Mouse (Mus musculus) splenic B cell, adult 2 months (primary cell): ENCODE results near the gene Insrr.
A peak's percentile ranks its signal among the peaks of the same experiment; 100 is the strongest.

Source experiments
- DNase-seq: peaks from one replicate; pipeline ENCODE4 v3.0.0-alpha.2; 2011; ENCODE audit warnings: low read depth, low spot score
- H3K27me3 ChIP-seq: 2 replicates; pipeline ENCODE4 v1.6.1; 2012; ENCODE audit warnings: mild to moderate bottlenecking, low read length, moderate library complexity, mixed read lengths; ENCODE audit not compliant: control insufficient read depth, poor library complexity, insufficient read depth, severe bottlenecking
- H3K36me3 ChIP-seq: 2 replicates; pipeline ENCODE4 v1.6.1; 2012; ENCODE audit warnings: mild to moderate bottlenecking, low read length, moderate library complexity, mixed read lengths; ENCODE audit not compliant: control insufficient read depth, poor library complexity, insufficient read depth, severe bottlenecking

Insrr gene

GRCm38 (mm10) chr3:87765631-87766283, 31.0 kb upstream of the Insrr start:
- no peak for DNase-seq
- Histone ChIP-seq H3K36me3 (no peaks in the 10 kb centered on the region), H3K27me3 (no peaks in the 10 kb centered on the region)

GRCm38 (mm10) chr3:87766284-87766667, 30.5 kb upstream of the Insrr start:
- Histone ChIP-seq H3K27me3 (no peaks in the 10 kb centered on the region), H3K36me3 (no peaks in the 10 kb centered on the region)
- no peak for DNase-seq

- Histone ChIP-seq H3K27me3 (no peaks in the 10 kb centered on the region), H3K36me3 (no peaks in the 10 kb centered on the region)
- DNase-seq: peak; percentile 22
Observed at GRCm38 (mm10) chr3:87767764-87768163, 29.0 kb upstream of the Insrr start.

- DNase-seq: no peak
- no peaks in the 10 kb centered on the region for H3K27me3 ChIP-seq
- no peaks in the 10 kb centered on the region for H3K36me3 ChIP-seq
Observed at GRCm38 (mm10) chr3:87768431-87768830, 28.3 kb upstream of the Insrr start.

- peak; percentile 85 for DNase-seq
Observed at GRCm38 (mm10) chr3:87768844-87769243, 27.9 kb upstream of the Insrr start.

GRCm38 (mm10) chr3:87769506-87769905, 27.2 kb upstream of the Insrr start:
- no peak for DNase-seq
- no peaks in the 10 kb centered on the region for H3K36me3 ChIP-seq
- no peaks in the 10 kb centered on the region for H3K27me3 ChIP-seq

More at GRCm38 (mm10) chr3:87768844-87769243, 27.9 kb upstream of the Insrr start:
- H3K27me3 ChIP-seq: no peaks in the 10 kb centered on the region
- H3K36me3 ChIP-seq: no peaks in the 10 kb centered on the region

- peak; percentile 87 for DNase-seq
- Histone ChIP-seq H3K36me3 (no peaks in the 10 kb centered on the region), H3K27me3 (no peaks in the 10 kb centered on the region)
Observed at GRCm38 (mm10) chr3:87770280-87770679, 26.5 kb upstream of the Insrr start.

- Histone ChIP-seq H3K27me3 (no peaks in the 10 kb centered on the region), H3K36me3 (no peaks in the 10 kb centered on the region)
- DNase-seq: no peak
Observed at GRCm38 (mm10) chr3:87771088-87771487, 25.7 kb upstream of the Insrr start.

- Histone ChIP-seq H3K27me3 (no peaks in the 10 kb centered on the region), H3K36me3 (no peaks in the 10 kb centered on the region)
- no peak for DNase-seq
Observed at GRCm38 (mm10) chr3:87778283-87778682, 18.5 kb upstream of the Insrr start.

- no peaks in the 10 kb centered on the region for H3K36me3 ChIP-seq
- no peak for DNase-seq
- no peaks in the 10 kb centered on the region for H3K27me3 ChIP-seq
Observed at GRCm38 (mm10) chr3:87779086-87779485, 17.7 kb upstream of the Insrr start.

- no peaks in the 10 kb centered on the region for H3K27me3 ChIP-seq
- H3K36me3 ChIP-seq: no peaks in the 10 kb centered on the region
- no peak for DNase-seq
Observed at GRCm38 (mm10) chr3:87783282-87784023, 13.3 kb upstream of the Insrr start.

GRCm38 (mm10) chr3:87785156-87785555, 11.6 kb upstream of the Insrr start:
- Histone ChIP-seq H3K27me3 (no peaks in the 10 kb centered on the region), H3K36me3 (no peaks in the 10 kb centered on the region)
- DNase-seq: no peak

- no peaks in the 10 kb centered on the region for H3K36me3 ChIP-seq
- no peaks in the 10 kb centered on the region for H3K27me3 ChIP-seq
- DNase-seq: no peak
Observed at GRCm38 (mm10) chr3:87785626-87786214, 11.0 kb upstream of the Insrr start.

- H3K27me3 ChIP-seq: no peaks in the 10 kb centered on the region
- H3K36me3 ChIP-seq: no peaks in the 10 kb centered on the region
- DNase-seq: no peak
Observed at GRCm38 (mm10) chr3:87789248-87789647, 7.5 kb upstream of the Insrr start.

- Histone ChIP-seq H3K27me3 (no peaks in the 10 kb centered on the region), H3K36me3 (no peaks in the 10 kb centered on the region)
- no peak for DNase-seq
Observed at GRCm38 (mm10) chr3:87789768-87790167, 7.0 kb upstream of the Insrr start.
